ENCODE assay signal across 8 mouse cellular contexts in the genomic region with DNA sequence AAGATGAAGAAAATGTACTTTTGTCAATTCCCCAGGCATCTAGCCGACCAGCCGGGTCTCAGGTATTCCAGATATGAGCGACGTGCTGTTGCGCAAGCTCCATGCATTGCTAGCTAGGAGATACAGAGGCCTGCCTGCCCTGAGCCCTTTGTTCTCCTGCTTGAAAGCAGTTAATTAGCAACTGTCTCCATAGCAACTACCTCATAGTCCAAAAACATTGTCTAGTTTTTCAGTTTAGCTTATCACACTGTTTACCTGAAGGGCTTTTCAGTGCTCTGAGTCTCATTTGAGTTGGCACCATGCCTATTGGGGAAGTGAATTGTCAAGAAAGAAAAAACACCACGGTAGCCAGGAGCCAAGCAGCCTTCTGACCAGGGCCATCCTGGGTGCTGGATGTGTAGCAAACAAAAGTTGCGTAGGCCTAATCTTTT.
DNase-seq lines count a peak whose midpoint lies in the region; ATAC-seq lines count a peak whose summit lies in the region.

No protein-coding gene starts in this region.

- 0 out of 2 replicates have a peak, but pooled peaks cover 2% of the 10 kb centered on the region for H3K36me3 ChIP-seq in heart, embryonic 11.5 days (ENCODE audit: control insufficient read depth, insufficient read depth, low read length)
- no peaks in the 10 kb centered on the region for H3K36me3 ChIP-seq in heart, embryonic 15.5 days

- no peak overlapping the region for H3K4me2 ChIP-seq in heart, embryonic 11.5 days
- H3K4me2 ChIP-seq in heart, embryonic 15.5 days: no peak overlapping the region

- H3K4me3 ChIP-seq in heart, embryonic 11.5 days (ENCODE audit: low read depth, low read length): no peak overlapping the region
- H3K4me3 ChIP-seq in heart, embryonic 15.5 days: no peak overlapping the region

- H3K27me3 ChIP-seq in heart, embryonic 11.5 days (ENCODE audit: control insufficient read depth, insufficient read depth, low read length): no peaks in the 10 kb centered on the region
- no peaks in the 10 kb centered on the region for H3K27me3 ChIP-seq in heart, embryonic 15.5 days

- ATAC-seq in heart, embryonic 11.5 days (replicated peaks; ENCODE audit: insufficient number of reproducible peaks, low FRiP score, low TSS enrichment): no peak
- ATAC-seq in heart, embryonic 15.5 days (replicated peaks; ENCODE audit: insufficient number of reproducible peaks, insufficient read depth, low FRiP score, low read depth): no peak

- peaks cover 53% of the 10 kb centered on the region for H3K4me1 ChIP-seq in heart, embryonic 11.5 days (ENCODE audit: control insufficient read depth, insufficient read depth, low read length)
- H3K4me1 ChIP-seq in heart, embryonic 15.5 days (replicated peaks): peaks cover 54% of the 10 kb centered on the region

- no peak overlapping the region for H3K9ac ChIP-seq in heart, embryonic 11.5 days (ENCODE audit: low read depth, low read length)
- H3K9ac ChIP-seq in heart, embryonic 15.5 days: no peak overlapping the region

- 41% methylated on average over 7 of the region's 7 CpGs for WGBS in heart, embryonic 11.5 days (ENCODE audit: insufficient replicate concordance)
- WGBS in heart, embryonic 15.5 days: 32% methylated on average over 7 of the region's 7 CpGs

- DNase-seq in heart, adult 8-10 months (ENCODE audit: low spot score): no peak
- DNase-seq in kidney, postnatal 36 days: peak; percentile 60 to 81
- peak; percentile 65 to 90 for DNase-seq in lung, postnatal 4 days
- no peak for DNase-seq in cerebellum, postnatal 36 days
- DNase-seq in B cell, adult 2 months: no peak
- no peak for DNase-seq in frontal cortex, postnatal 14 days (ENCODE audit: low spot score in 2 of 2)

- peak overlapping the region; percentile 41; the same call in 1 of the 2 replicates for H3K27ac ChIP-seq in heart, embryonic 11.5 days (ENCODE audit: low read depth, low read length)
- H3K27ac ChIP-seq in heart, embryonic 15.5 days: peak overlapping the region; percentile 46

- H3K9me3 ChIP-seq in heart, embryonic 11.5 days (replicated peaks; ENCODE audit: control insufficient read depth, low read length): peaks cover 3% of the 10 kb centered on the region; the same call in 1 of the 2 replicates
- no peaks in the 10 kb centered on the region for H3K9me3 ChIP-seq in heart, embryonic 15.5 days (replicated peaks)

Comparison
In these comparisons a context has a peak if more than half of its experiments do, and no peak if none do; other contexts are left out.
1. DNase-seq: peak in kidney, postnatal 36 days (2 of 2) and lung, postnatal 4 days (2 of 2); none in heart, adult 8-10 months (single experiment), cerebellum, postnatal 36 days (0 of 2), B cell, adult 2 months (0 of 2) and frontal cortex, postnatal 14 days (0 of 2).